Mouse (Mus musculus) megakaryocyte progenitor cell, adult 5-6 weeks (primary cell): ENCODE results near the gene Tm9sf1. TPM values are rescaled to one million over a fixed set of nuclear protein-coding genes. Genes with fewer than 3 reads are reported as not detected.
A peak's percentile ranks its signal among the peaks of the same experiment; 100 is the strongest.

Experiments used
- ATAC-seq: replicated peaks from 2 replicates; pipeline ENCODE4 v1.8.0; 2016; ENCODE audit warnings: mild to moderate bottlenecking, moderate TSS enrichment, inconsistent platforms; ENCODE audit not compliant: poor library complexity
- total RNA-seq, 2 experiments: library from RNA; stranded (forward) in 1 of 2; stranded (reverse) in 1 of 2; fragments of 157-497, 149-512 nt in 1 of 2; fragments of 200-1000 nt in 1 of 2; gene quantifications; 2 replicates each; pipeline versions ENCODE4 v1.2.3 to v1.2.4; 2015 to 2017

The Tm9sf1 gene
- total RNA-seq, 2 experiments from 2014 or later: 35.8 to 47.3 TPM

DNA sequence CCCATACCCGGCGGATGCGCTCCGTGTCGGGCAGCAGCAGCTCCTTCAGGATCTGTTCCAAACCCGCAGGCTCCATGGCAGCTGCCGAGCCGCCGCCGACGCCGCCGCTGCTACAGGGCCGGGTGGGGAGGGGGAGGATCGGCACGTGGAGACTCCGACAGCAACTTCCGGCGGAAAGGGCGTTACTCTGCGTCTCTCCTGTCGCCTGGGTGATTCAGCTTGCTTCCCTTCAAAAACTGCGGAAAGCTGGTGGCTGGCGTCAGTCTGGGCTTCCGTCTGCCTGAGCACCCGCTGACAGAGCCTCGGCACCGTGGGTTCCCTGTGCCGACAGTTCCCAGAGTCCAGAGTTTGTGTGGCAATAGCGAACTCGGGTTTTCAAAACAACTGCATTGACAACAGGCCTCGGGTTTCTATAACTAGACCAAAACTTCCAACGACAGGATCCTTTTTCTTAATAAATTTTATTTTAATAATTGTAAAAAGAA is 8.0 kb downstream of the Tm9sf1 start, which contains the start of gene Ipo4:
Ipo4 (minus strand) TSS at position 435 of the 485 bp plus-strand sequence.
- ATAC-seq: peak; percentile 98

- peak; percentile 33 for ATAC-seq
Observed at GRCm38 (mm10) chr14:55634874-55635522, 8.6 kb downstream of the Tm9sf1 start.

DNA sequence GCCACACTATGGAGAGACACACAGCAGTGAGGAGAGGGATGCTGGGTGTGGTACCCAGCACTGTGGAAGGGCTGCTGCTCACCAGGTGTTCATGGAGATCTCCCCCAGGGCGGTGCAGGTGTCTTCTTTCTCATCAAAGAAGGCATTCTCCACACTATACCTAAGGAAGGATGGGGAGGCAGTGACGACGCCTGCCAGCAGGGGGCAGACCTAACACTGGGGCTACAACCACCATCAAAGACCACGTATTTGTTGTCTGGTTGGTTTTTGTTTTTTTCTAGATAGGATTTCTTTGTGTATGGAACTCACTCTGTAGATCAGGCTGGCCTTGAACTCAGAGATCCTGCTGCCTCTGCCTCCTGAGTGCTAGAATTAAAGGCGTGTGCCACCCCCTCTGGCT is 14.3 kb downstream of the Tm9sf1 start:
- ATAC-seq: peak; percentile 83

GRCm38 (mm10) chr14:55628077-55628827 is 15.4 kb downstream of the Tm9sf1 start:
- ATAC-seq: no peak

DNA sequence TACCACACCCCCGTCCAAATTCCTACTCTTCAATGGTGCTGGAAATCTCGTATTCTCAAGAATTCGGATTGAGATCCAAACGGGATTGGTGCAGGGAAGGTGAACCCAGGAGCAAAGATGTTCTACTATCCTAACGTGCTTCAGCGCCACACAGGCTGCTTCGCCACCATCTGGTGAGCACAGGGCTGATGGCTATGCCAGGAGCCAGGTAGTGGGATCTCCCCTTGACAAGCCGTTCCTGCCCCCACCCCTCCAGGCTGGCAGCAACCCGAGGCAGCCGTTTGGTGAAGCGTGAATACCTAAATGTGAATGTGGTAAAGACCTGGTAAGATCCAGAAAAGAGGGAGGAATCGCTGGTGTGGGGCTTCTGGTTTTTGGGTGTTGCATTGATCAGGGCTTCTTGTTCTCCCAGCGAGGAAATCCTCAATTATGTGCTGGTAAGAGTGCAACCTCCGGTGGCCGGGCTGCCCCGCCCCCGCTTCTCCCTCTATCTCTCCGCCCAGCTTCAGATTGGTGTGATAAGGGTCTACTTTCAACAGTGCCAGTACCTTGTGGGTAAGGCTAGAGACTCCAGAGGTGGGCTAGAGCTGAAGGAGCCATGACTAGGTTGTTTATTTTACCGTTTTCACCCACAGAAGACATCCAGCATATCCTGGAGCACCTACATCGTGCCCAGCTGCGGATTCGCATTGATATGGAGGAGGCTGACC is 25.0 kb downstream of the Tm9sf1 start:
- peak; percentile 51 for ATAC-seq

GRCm38 (mm10) chr14:55617822-55618221 is 25.8 kb downstream of the Tm9sf1 start, which contains the start of gene Rec8:
Gene Rec8 (plus strand): TSS chr14:55618037.
- peak; percentile 68 for ATAC-seq

- no peak for ATAC-seq
Observed at GRCm38 (mm10) chr14:55616844-55617243, 26.8 kb downstream of the Tm9sf1 start.

GRCm38 (mm10) chr14:55615876-55616275 is 27.7 kb downstream of the Tm9sf1 start:
- ATAC-seq: no peak

- ATAC-seq: peak; percentile 61
Observed at GRCm38 (mm10) chr14:55614565-55615178, 28.9 kb downstream of the Tm9sf1 start.

DNA sequence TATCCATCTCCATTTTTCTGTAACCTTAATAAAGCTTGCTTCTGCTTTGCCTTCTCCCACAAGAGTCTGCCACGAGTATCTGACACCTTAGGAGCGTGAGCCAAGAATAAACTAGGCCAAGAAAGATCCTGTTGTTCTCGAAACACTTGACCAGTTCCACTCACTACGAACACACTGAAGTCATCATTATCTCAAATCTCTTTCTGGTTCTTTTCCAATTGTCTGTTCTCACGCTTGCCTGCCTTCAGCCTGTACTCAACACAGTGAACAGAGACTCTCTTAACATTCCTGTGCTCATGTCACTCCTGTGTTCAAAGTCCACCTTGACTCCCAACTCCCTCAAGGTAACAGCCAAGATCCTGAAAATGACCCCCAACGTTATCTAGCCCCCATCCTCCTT is 30.3 kb downstream of the Tm9sf1 start:
- no peak for ATAC-seq

DNA sequence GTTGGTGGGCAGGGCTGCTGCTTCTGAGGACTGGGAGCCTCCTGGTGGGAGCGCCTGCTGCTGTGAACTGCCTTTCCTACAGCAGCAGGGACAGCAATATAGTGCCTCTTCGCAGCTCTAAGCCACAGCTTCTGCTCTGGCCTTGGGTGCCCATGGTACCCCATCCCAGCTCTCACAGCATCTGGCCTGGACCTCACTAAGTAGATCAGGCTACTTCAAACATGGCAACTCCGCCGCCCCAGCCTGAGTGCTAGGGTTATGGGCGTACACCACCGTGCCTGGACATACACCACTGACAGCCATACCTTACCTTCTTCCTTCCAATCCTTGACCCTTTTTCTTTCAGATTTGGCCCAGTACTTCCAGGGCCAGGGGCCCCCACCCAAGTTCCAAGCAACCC is 35.3 kb downstream of the Tm9sf1 start:
- no peak for ATAC-seq

- no peak for ATAC-seq
Observed at GRCm38 (mm10) chr14:55605743-55606459, 37.7 kb downstream of the Tm9sf1 start.

DNA sequence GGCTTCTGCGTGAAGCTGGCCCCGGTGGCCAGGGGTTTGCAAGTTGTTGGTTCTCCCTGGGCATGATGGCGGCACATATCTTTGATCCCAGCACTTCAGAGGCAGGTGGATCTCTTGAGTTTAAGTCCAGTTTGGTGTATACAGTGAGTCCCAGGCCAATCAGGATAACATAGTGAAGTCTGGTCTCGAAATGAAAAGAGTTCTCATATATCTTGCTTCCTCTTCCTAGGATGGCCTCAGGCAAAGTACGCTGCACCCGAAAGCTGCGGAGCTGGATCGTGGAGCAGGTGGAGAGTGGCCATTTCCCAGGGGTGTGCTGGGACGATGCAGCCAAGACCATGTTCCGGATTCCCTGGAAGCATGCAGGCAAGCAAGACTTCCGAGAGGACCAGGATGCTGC is 38.8 kb downstream of the Tm9sf1 start:
- ATAC-seq: no peak

GRCm38 (mm10) chr14:55603633-55604576 is 39.7 kb downstream of the Tm9sf1 start:
- ATAC-seq: peak; percentile 91

- no peak for ATAC-seq
Observed at GRCm38 (mm10) chr14:55603271-55603632, 40.4 kb downstream of the Tm9sf1 start, which contains the start of gene Irf9. Gene Irf9 (plus strand): TSS chr14:55603571.

- no peak for ATAC-seq
Observed at GRCm38 (mm10) chr14:55598521-55599390, 44.9 kb downstream of the Tm9sf1 start.

GRCm38 (mm10) chr14:55596036-55596690 is 47.4 kb downstream of the Tm9sf1 start:
- no peak for ATAC-seq

DNA sequence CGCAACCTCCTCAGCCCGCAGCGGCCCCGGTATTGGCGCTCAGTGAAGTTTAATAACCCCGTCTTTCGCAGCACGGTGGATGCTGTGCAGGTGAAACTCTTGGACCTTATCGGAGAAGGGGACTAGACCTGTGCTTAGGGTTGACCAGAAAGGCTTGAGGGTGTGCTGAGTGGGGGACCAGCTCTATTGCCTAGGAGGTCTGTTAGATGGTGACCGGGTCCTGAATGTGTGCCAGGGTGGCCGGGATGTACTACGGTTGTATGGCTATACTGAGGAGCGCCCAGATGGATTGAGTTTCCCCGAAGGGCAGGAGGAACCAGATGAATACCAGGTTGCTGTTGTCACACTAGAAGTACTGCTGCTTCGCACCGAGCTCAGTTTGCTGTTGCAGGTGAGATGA is 51.4 kb downstream of the Tm9sf1 start:
- ATAC-seq: no peak
